Mouse (Mus musculus): ENCODE data around the gene Gm21095.
"Not testable (repeated sequence)": the region's sequence is repeated elsewhere in the genome, so short reads cannot be mapped to it uniquely, and the experiment has no call there.

Gene Gm21095

DNA sequence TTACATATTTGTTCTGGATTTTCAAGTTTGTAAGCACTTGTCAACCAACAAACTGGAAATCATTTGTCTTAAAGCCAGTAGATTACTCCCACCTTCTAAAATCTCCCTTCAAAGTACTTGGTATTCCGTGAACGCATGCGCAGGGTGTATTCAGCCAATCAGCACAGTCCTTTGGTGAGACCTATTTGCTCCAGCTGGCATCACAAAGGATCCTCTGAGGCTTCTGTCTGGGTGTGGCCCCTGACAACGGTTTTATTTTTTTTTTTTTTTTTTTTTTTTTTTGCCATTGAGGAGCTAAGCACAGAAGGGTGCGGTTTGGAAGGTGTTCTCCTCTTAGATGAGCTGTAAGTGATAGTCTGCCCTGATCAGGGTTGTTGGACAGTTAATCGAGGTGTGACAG lies at the start of gene Gm21095:
TSS of gene Gm21095 (plus strand) at position 301 of the 400 bp plus-strand sequence.
- DNase-seq (ENCODE audit: low spot score in 2 of 2), result not testable (repeated sequence)

Measured in cerebellum, postnatal 4 days (tissue).